Comparison of ENCODE assay signal across 7 mouse cellular contexts in genomic region chr5:125053661-125054060, GRCm38 (mm10). TPM values are rescaled to one million over a fixed set of nuclear protein-coding genes. Genes with fewer than 3 reads are reported as not detected.
DNase-seq lines count a peak whose midpoint lies in the region; ATAC-seq and TF ChIP-seq lines count a peak whose summit lies in the region.

No protein-coding gene starts in this region.

- no peak for DNase-seq in heart, postnatal 10 days
- DNase-seq in midbrain, embryonic 10.5 days (ENCODE audit: low spot score) = no peak
- DNase-seq in midbrain, embryonic 11.5 days (ENCODE audit: low spot score, missing footprints) = no peak
- DNase-seq in liver = peak; percentile 78
- no peak for DNase-seq in B cell, adult 2 months

- intact Hi-C loops in heart, postnatal 10 days (cut with DNase I) = no loop called here

- no peaks in the 10 kb centered on the region for H3K27me3 ChIP-seq in heart, embryonic 16.5 days (ENCODE audit: control insufficient read depth, insufficient read depth, low read length)
- H3K27me3 ChIP-seq in midbrain, embryonic 10.5 days (ENCODE audit: low read depth, poor library complexity, severe bottlenecking) = peaks cover 16% of the 10 kb centered on the region
- no peaks in the 10 kb centered on the region for H3K27me3 ChIP-seq in midbrain, embryonic 11.5 days (ENCODE audit: control insufficient read depth, insufficient read depth, low read length)

- H3K27ac ChIP-seq in heart, embryonic 16.5 days (ENCODE audit: low read length) = no peak overlapping the region
- peak overlapping the region; percentile 64 for H3K27ac ChIP-seq in midbrain, embryonic 10.5 days (replicated peaks)
- H3K27ac ChIP-seq in midbrain, embryonic 11.5 days (ENCODE audit: low read depth, low read length) = no peak overlapping the region
- peak overlapping the region; percentile 86 for H3K27ac ChIP-seq in olfactory bulb, adult 2 months (ENCODE audit: insufficient read depth, low read depth, low read length)

- no peaks in the 10 kb centered on the region for H3K9me3 ChIP-seq in heart, embryonic 16.5 days (replicated peaks; ENCODE audit: control insufficient read depth, low read length)
- no peaks in the 10 kb centered on the region for H3K9me3 ChIP-seq in midbrain, embryonic 10.5 days (replicated peaks)
- no peaks in the 10 kb centered on the region for H3K9me3 ChIP-seq in midbrain, embryonic 11.5 days (ENCODE audit: control insufficient read depth, low read length)

- peaks cover 73% of the 10 kb centered on the region for H3K4me1 ChIP-seq in heart, embryonic 16.5 days (ENCODE audit: control insufficient read depth, insufficient read depth, low read length)
- H3K4me1 ChIP-seq in midbrain, embryonic 10.5 days = peaks cover 70% of the 10 kb centered on the region
- peaks cover 33% of the 10 kb centered on the region for H3K4me1 ChIP-seq in midbrain, embryonic 11.5 days (ENCODE audit: control insufficient read depth, insufficient read depth, low read length)
- peaks cover 80% of the 10 kb centered on the region for H3K4me1 ChIP-seq in olfactory bulb, adult 2 months (ENCODE audit: control insufficient read depth, insufficient read depth, low read length)

- TF ChIP-seq CTCF in olfactory bulb, adult 2 months (IDR thresholded peaks at IDR 0.05; ENCODE audit: insufficient read depth, low read depth, low read length) = no peak

- H3K36me3 ChIP-seq in heart, embryonic 16.5 days (ENCODE audit: control insufficient read depth, insufficient read depth) = peaks cover 27% of the 10 kb centered on the region
- H3K36me3 ChIP-seq in midbrain, embryonic 10.5 days = peaks cover 71% of the 10 kb centered on the region
- peaks cover 9% of the 10 kb centered on the region for H3K36me3 ChIP-seq in midbrain, embryonic 11.5 days (ENCODE audit: control insufficient read depth, insufficient read depth, low read length)

- no peak overlapping the region for H3K4me3 ChIP-seq in heart, embryonic 16.5 days (ENCODE audit: low read length)
- H3K4me3 ChIP-seq in midbrain, embryonic 10.5 days = no peak overlapping the region
- H3K4me3 ChIP-seq in midbrain, embryonic 11.5 days (ENCODE audit: low read depth, low read length) = no peak overlapping the region
- H3K4me3 ChIP-seq in olfactory bulb, adult 2 months (ENCODE audit: insufficient read depth, low read depth, low read length) = 0 out of 2 replicates have a peak overlapping the region, but pooled peaks have one; percentile 13

- no peak for ATAC-seq in heart, embryonic 16.5 days (replicated peaks; ENCODE audit: extremely low read depth, insufficient read depth, low FRiP score)
- ATAC-seq in midbrain, embryonic 11.5 days (ENCODE audit: low FRiP score) = no peak

- H3K4me2 ChIP-seq in heart, embryonic 16.5 days (ENCODE audit: low read depth, low read length) = no peak overlapping the region
- H3K4me2 ChIP-seq in midbrain, embryonic 11.5 days = no peak overlapping the region

- TF ChIP-seq POLR2A in olfactory bulb, adult 2 months (IDR thresholded peaks at IDR 0.05; ENCODE audit: insufficient read depth, low read depth, low read length) = no peak

- WGBS in heart, embryonic 16.5 days = 65% methylated on average over 7 of the region's 7 CpGs
- 86% methylated on average over 7 of the region's 7 CpGs for WGBS in midbrain, embryonic 10.5 days
- WGBS in midbrain, embryonic 11.5 days = 86% methylated on average over 7 of the region's 7 CpGs
- WGBS in olfactory bulb, adult 2 months = 57% methylated on average over 7 of the region's 7 CpGs

- H3K9ac ChIP-seq in heart, embryonic 16.5 days (ENCODE audit: low read length) = 0 out of 2 replicates have a peak overlapping the region, but pooled peaks have one; percentile 22
- no peak overlapping the region for H3K9ac ChIP-seq in midbrain, embryonic 11.5 days (ENCODE audit: low read length)

RNA-seq across cellular contexts. Expression of gene Rflna, which starts 50.6 kb away (rescaled TPM):
- polyA plus RNA-seq in heart, embryonic 16.5 days (2015; fragmentation: Nextera tagmentation; extraction: Ambion mirVana) = 1.0 and 1.3 TPM in 2 replicates
- 1 to 10 TPM; 1.6 to 2.0 TPM for total RNA-seq in heart, postnatal 10 days (2021)
- polyA plus RNA-seq in midbrain, embryonic 10.5 days (2016; fragmentation: Nextera tagmentation; extraction: Ambion mirVana) = 6.8 TPM in 2 replicates
- 4.0 and 4.4 TPM in 2 replicates for polyA plus RNA-seq in midbrain, embryonic 11.5 days (2014; fragmentation: Nextera tagmentation; extraction: Ambion mirVana)
- polyA plus RNA-seq in olfactory bulb, adult 2 months (2012; ENCODE audit: insufficient read depth, insufficient read length, low replicate concordance, missing spikeins) = not detected in 2 replicates

Comparison
In these comparisons a context has a peak if more than half of its experiments do, and no peak if none do; other contexts are left out.
1. H3K27ac ChIP-seq: peak in midbrain, embryonic 10.5 days (single experiment) and olfactory bulb, adult 2 months (single experiment); none in heart, embryonic 16.5 days (single experiment) and midbrain, embryonic 11.5 days (single experiment).